Mouse (Mus musculus) heart, embryonic 13.5 days (tissue): Measurements from ENCODE around the gene Fignl2. TPM values are rescaled to one million over a fixed set of nuclear protein-coding genes. Genes with fewer than 3 reads are reported as not detected.

Source experiments
- ATAC-seq: fragments of 200-750 bp; cut with Nextera tagmentation; 2 replicates; pipeline ENCODE4 v1.8.0; 2017; ENCODE audit warnings: moderate TSS enrichment; ENCODE audit not compliant: insufficient number of reproducible peaks, low FRiP score, low TSS enrichment; ENCODE audit errors: extremely low read depth
- H3K27ac ChIP-seq: fragments of 300-500 bp; sonication (generic); replicated peaks from 2 replicates; pipeline ENCODE4 v1.5.1; 2015; ENCODE audit warnings: moderate library complexity, mild to moderate bottlenecking, inconsistent platforms
- H3K27me3 ChIP-seq: fragments of 300-500 bp; sonication (generic); replicated peaks from 2 replicates; pipeline ENCODE4 v1.6.1; 2015; ENCODE audit warnings: mild to moderate bottlenecking, inconsistent platforms
- H3K36me3 ChIP-seq: fragments of 300-500 bp; sonication (generic); 2 replicates; pipeline ENCODE4 v1.6.1; 2015; ENCODE audit warnings: mild to moderate bottlenecking, inconsistent platforms
- H3K4me1 ChIP-seq: fragments of 300-500 bp; sonication (generic); 2 replicates; pipeline ENCODE4 v1.6.1; 2015; ENCODE audit warnings: inconsistent platforms
- H3K4me2 ChIP-seq: fragments of 300-500 bp; sonication (generic); 2 replicates; pipeline ENCODE4 v1.6.1; 2015; ENCODE audit warnings: inconsistent platforms, mild to moderate bottlenecking, moderate library complexity
- H3K4me3 ChIP-seq: fragments of 300-500 bp; sonication (generic); 2 replicates; pipeline ENCODE4 v1.5.1; 2015; ENCODE audit warnings: moderate library complexity, mild to moderate bottlenecking, inconsistent platforms
- H3K9ac ChIP-seq: fragments of 300-500 bp; sonication (generic); 2 replicates; pipeline ENCODE4 v1.6.1; 2015; ENCODE audit warnings: inconsistent platforms, mild to moderate bottlenecking, moderate library complexity
- H3K9me3 ChIP-seq: fragments of 300-500 bp; sonication (generic); 2 replicates; pipeline ENCODE4 v1.6.1; 2016; ENCODE audit warnings: inconsistent platforms
- WGBS: fragments of 180-500 bp; shearing (Covaris S2); methylation state at CpG from one replicate; pipeline ENCODE4 v1.1.7; 2015; ENCODE audit warnings: mixed read lengths; 5-methylcytosine and 5-hydroxymethylcytosine counted together
- polyA plus RNA-seq: library from polyadenylated mRNA; unstranded; fragments of >200 nt; fragmentation: Nextera tagmentation; extraction: Ambion mirVana; gene quantifications from 2 replicates; pipeline ENCODE4 v1.2.1, GENCODE M21; 2015

Gene Fignl2
- polyA plus RNA-seq, 1 experiment from 2014 or later = 0.08 TPM

DNA sequence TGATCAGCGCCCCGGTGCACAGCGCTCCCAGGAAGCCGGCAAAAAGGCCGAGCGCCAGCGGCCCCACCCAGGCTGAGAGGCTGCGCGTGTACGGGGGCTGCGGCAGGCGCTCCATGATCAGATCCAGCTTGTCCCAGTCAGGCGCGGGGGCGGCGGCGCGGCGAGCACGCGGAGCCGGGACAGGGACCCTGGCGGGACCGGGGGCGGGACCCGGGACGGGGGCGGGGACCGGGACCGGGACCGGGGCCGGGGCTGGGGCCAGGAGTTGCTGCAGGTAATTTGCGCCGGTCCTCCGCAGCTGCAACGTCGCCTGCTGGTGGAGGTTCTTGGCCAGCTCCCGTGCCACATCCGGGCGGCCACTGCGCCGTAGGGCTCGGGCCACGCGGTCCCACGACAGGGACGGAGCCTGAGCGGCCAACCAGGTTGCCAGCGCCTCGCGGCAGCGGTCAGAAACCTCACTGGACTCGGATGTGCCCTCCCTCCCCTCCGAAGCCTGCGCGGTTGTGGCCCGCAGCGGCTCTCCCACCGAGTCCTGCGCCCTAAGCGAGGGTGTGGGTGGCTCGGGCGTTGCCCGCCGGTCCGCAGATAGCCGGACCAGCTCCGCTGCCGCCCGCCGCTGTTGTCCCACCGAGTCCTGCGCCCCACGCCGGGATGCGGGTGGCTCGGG lies 31.7 kb downstream of the Fignl2 start:
- peaks cover 18% of the 10 kb centered on the region for H3K4me1 ChIP-seq
- peaks cover 98% of the 10 kb centered on the region for H3K27me3 ChIP-seq
- H3K4me3 ChIP-seq = peak overlapping the region; percentile 57
- WGBS = under 1% methylated on average over 63 of the region's 77 CpGs
- no peak overlapping the region for H3K27ac ChIP-seq
- H3K9ac ChIP-seq = peak overlapping the region; percentile 72
- ATAC-seq = no peak
- no peaks in the 10 kb centered on the region for H3K36me3 ChIP-seq
- H3K4me2 ChIP-seq = peak overlapping the region; percentile 92
- no peaks in the 10 kb centered on the region for H3K9me3 ChIP-seq

DNA sequence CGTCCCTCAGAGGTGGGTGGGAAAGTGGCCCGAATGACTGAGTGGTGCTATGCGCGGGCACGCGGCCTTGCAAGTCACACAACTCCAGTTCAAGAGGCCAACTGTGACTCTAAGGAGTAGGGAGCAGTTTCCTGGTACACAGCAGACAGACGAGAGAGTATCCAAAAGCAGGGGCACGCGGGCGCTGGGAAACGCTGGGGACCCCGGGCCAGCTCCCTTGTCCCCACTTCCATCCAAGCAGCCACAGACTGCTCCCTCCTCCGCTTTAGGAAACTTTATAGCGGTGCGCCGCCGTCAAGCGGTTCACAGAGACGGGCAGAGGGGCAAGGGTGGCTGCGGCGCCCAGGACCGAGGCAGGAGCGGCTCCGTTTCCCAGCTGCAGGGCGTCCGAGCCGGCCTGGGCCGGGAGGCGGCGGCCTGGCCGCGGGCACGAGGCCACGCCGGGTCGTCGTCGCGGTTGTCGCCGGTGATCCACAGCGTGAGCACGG lies 32.3 kb downstream of the Fignl2 start:
- no peak overlapping the region for H3K27ac ChIP-seq
- peaks cover 98% of the 10 kb centered on the region for H3K27me3 ChIP-seq
- ATAC-seq = no peak
- H3K4me1 ChIP-seq = peaks cover 18% of the 10 kb centered on the region
- peak overlapping the region; percentile 92 for H3K4me2 ChIP-seq
- WGBS = 2% methylated on average over 43 of the region's 43 CpGs
- H3K9me3 ChIP-seq = no peaks in the 10 kb centered on the region
- peak overlapping the region; percentile 57 for H3K4me3 ChIP-seq
- no peaks in the 10 kb centered on the region for H3K36me3 ChIP-seq
- H3K9ac ChIP-seq = peak overlapping the region; percentile 72

DNA sequence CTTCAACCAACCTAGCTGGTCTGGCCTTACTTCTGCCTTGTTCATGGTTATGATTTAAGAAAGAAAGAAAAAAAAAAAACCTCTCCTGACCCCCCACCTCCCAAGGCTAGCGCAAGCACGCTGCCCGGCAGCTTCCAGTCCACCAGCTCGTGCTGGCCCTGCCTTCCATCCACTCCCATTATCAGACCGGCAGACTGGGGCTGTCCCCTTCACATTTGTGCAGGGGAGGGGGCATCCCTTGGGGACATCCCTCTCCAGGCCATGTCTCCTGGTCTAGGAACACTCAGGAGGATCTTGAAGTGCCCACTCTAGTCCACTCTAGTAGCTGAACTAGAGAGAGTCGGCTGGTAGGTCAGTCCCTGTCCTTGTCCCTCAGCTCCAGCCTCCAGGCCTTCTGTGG lies 33.8 kb downstream of the Fignl2 start:
- no peak overlapping the region for H3K9ac ChIP-seq
- peaks cover 18% of the 10 kb centered on the region for H3K4me1 ChIP-seq
- WGBS = 26% methylated on average over 6 of the region's 6 CpGs

DNA sequence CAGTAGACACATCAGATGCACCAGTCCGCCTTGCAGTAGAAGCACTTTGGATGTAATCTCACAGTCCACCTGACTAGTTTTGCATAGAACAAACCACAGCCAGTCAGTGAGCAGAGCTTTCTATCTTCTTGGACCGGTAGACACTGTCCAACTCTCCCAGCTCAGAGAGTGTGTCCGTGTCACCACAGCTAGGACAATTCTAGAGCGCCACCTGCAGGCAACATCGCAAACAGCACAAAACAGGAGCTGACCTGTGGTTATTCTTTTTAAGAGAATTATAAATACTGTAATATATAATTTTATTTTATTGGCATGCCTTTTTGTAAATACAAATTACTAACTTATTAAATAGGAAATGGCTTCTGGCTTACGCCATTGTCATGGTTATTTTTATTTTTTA lies 35.8 kb downstream of the Fignl2 start:
- 21% methylated on average over 6 of the region's 6 CpGs for WGBS
- H3K4me3 ChIP-seq = no peak overlapping the region
- peaks cover 98% of the 10 kb centered on the region for H3K27me3 ChIP-seq
- H3K9me3 ChIP-seq = no peaks in the 10 kb centered on the region
- H3K4me2 ChIP-seq = no peak overlapping the region
- ATAC-seq = no peak
- H3K4me1 ChIP-seq = peaks cover 18% of the 10 kb centered on the region
- H3K36me3 ChIP-seq = no peaks in the 10 kb centered on the region
- H3K27ac ChIP-seq = no peak overlapping the region
- no peak overlapping the region for H3K9ac ChIP-seq

More for the DNA sequence above, 33.8 kb downstream of the Fignl2 start:
- no peaks in the 10 kb centered on the region for H3K9me3 ChIP-seq
- H3K4me3 ChIP-seq = no peak overlapping the region
- H3K4me2 ChIP-seq = no peak overlapping the region
- no peaks in the 10 kb centered on the region for H3K36me3 ChIP-seq
- no peak overlapping the region for H3K27ac ChIP-seq
- no peak; the same call in 1 of the 2 replicates for ATAC-seq
- peaks cover 98% of the 10 kb centered on the region for H3K27me3 ChIP-seq

DNA sequence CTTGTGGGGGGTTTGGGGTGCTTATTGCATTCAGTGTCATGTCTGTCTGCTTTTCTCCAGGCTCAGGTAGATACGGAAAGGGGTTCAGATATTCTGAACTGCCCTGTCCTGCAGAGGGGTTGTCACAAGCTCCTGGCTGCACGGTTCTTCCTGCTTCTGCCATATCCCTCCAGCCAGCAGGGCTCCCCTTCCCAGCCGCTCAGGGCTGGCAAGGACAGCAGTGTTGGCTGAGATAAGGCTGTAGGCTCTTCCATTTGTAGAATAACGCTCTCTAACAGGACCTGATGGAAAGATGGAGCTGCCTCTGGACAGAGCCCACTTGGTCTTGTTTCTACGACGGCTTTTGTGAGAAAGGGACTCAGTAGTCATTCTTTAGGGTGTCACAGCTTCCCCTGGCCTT lies 36.4 kb downstream of the Fignl2 start:
- Histone ChIP-seq H3K4me1 (peaks cover 12% of the 10 kb centered on the region), H3K27ac (no peak overlapping the region), H3K36me3 (no peaks in the 10 kb centered on the region), H3K4me2 (no peak overlapping the region), H3K4me3 (no peak overlapping the region), H3K9ac (no peak overlapping the region), H3K9me3 (no peaks in the 10 kb centered on the region), H3K27me3 (peaks cover 98% of the 10 kb centered on the region)
- no peak for ATAC-seq
- 43% methylated on average over 6 of the region's 6 CpGs for WGBS

DNA sequence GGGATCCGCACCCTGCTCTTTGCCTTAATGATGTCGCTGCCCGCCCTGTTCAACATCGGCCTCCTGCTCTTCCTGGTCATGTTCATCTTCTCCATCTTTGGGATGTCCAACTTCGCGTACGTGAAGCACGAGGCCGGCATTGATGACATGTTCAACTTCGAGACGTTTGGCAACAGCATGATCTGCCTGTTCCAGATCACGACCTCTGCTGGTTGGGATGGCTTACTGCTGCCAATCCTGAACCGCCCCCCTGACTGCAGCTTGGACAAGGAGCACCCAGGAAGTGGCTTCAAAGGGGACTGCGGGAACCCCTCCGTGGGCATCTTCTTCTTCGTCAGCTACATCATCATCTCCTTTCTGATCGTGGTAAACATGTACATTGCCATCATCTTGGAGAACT lies 38.7 kb downstream of the Fignl2 start:
- WGBS = 43% methylated on average over 17 of the region's 17 CpGs
- peak overlapping the region; percentile 53 for H3K4me2 ChIP-seq

DNA sequence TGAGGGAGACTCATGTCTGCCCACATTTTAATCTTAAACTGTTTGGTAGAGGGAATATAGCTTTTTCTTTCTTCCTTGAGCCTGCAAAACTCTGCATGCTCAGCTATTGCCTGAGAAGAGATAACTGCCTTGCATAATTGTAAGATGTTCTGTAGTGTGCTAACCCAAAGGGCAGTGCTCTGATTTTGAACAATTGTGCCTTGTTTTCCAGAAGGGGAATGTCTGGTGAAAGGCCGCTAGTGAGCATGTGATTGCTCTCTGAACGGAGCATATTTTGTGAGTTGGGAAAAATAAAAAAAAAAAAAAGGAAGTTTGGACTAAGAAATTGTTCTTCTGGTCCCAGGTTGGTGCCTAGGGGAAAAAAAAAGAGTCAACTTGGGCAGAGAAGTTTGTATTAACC lies 49.4 kb downstream of the Fignl2 start:
- Histone ChIP-seq H3K4me3 (no peak overlapping the region), H3K4me1 (peaks cover 3% of the 10 kb centered on the region; the same call in 1 of the 2 replicates), H3K9ac (no peak overlapping the region), H3K27ac (no peak overlapping the region), H3K27me3 (peaks cover 54% of the 10 kb centered on the region), H3K9me3 (no peaks in the 10 kb centered on the region), H3K36me3 (no peaks in the 10 kb centered on the region), H3K4me2 (no peak overlapping the region)
- 47% methylated on average over 2 of the region's 2 CpGs for WGBS
- no peak for ATAC-seq

More for the DNA sequence above, 38.7 kb downstream of the Fignl2 start:
- H3K36me3 ChIP-seq = no peaks in the 10 kb centered on the region
- peak overlapping the region; percentile 22; the same call in 1 of the 2 replicates for H3K4me3 ChIP-seq
- H3K4me1 ChIP-seq = no peaks in the 10 kb centered on the region
- no peak for ATAC-seq
- no peak overlapping the region for H3K9ac ChIP-seq
- no peak overlapping the region for H3K27ac ChIP-seq
- H3K9me3 ChIP-seq = no peaks in the 10 kb centered on the region
- H3K27me3 ChIP-seq = peaks cover 84% of the 10 kb centered on the region

DNA sequence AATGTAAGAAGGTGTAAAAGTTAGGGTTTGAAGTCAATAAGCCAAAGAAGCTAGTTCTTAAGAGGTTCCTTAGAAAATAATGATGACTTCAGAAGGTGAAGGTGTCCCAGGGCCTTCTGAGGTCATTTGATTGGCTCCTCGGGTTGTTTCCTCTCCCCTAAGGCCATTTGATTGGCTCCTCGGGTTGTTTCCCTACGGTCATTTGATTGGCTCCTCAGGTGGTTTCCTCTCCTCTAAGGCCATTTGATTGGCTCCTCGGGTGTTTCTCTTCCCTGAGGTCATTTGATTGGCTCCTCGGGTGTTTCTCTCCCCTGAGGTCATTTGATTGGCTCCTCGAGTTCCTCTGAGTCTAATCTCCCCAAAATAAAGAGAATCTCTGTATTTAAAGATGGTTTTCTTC lies 67.0 kb downstream of the Fignl2 start:
- Histone ChIP-seq H3K9ac (no peak overlapping the region), H3K36me3 (no peaks in the 10 kb centered on the region), H3K27me3 (peaks cover 21% of the 10 kb centered on the region), H3K4me3 (no peak overlapping the region), H3K4me2 (no peak overlapping the region), H3K27ac (no peak overlapping the region), H3K4me1 (peaks cover 3% of the 10 kb centered on the region; the same call in 1 of the 2 replicates), H3K9me3 (no peaks in the 10 kb centered on the region)
- no peak for ATAC-seq
- 69% methylated on average over 6 of the region's 6 CpGs for WGBS

DNA sequence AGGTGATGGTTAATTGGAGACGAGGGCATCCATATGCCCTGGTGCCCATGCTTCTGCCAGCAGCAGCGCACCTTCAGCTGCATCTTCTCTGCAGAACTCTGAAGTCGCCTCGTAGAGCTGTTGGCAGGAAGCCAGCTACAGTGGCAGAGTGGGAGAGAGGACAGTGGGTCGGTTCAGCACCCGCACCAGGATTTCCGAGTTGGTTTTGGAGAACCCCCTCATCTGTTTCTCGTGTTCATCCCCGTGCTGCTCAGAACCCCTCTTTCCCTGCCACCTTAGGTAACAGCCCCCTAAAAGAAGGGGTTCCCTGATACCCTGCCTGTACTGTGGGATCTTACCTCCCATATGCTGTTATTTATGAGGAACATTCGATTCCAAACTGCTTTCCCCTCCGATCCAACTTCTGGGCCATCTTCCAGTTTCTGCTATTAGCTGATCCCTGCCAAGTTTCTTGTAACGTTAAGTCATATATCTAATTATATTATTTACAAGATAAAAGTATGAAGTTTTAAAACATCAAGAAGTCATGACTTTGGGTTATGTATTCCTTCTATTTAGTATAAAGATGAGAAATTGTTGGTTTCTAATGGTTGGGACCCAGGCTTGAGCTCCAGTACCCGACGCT lies 69.9 kb downstream of the Fignl2 start:
- no peak overlapping the region for H3K9ac ChIP-seq
- WGBS = 75% methylated on average over 14 of the region's 14 CpGs
- no peak overlapping the region for H3K27ac ChIP-seq
- no peak for ATAC-seq
- H3K4me1 ChIP-seq = peaks cover 6% of the 10 kb centered on the region
- H3K27me3 ChIP-seq = peaks cover 38% of the 10 kb centered on the region
- no peaks in the 10 kb centered on the region for H3K36me3 ChIP-seq
- H3K4me2 ChIP-seq = no peak overlapping the region
- no peaks in the 10 kb centered on the region for H3K9me3 ChIP-seq
- H3K4me3 ChIP-seq = no peak overlapping the region

DNA sequence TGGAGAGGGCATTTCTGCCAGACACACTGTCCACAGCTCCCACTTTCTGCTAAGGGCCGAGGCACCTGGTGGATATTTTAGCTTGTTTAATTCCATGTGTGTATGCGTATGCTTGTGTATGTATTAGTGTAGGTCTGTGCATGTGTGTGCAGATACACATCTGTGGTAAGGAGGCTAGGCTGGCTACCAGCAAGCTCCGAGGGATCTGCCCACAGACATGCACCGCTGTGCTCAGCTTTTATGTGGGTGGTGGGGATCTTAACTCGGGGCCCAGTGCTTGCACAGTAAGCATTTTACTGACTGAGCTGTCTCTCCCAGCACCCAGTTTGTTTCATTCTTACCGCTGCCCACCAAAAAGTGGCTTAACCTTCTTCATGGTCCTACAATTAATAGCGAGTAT lies 71.1 kb downstream of the Fignl2 start:
- H3K36me3 ChIP-seq = no peaks in the 10 kb centered on the region
- peaks cover 6% of the 10 kb centered on the region for H3K4me1 ChIP-seq
- no peaks in the 10 kb centered on the region for H3K9me3 ChIP-seq
- H3K27me3 ChIP-seq = peaks cover 40% of the 10 kb centered on the region
- H3K4me2 ChIP-seq = peak overlapping the region; percentile 76; the same call in 1 of the 2 replicates
- H3K27ac ChIP-seq = no peak overlapping the region
- no peak for ATAC-seq
- H3K9ac ChIP-seq = no peak overlapping the region
- H3K4me3 ChIP-seq = peak overlapping the region; percentile 58; the same call in 1 of the 2 replicates
- WGBS = 69% methylated on average over 7 of the region's 7 CpGs

DNA sequence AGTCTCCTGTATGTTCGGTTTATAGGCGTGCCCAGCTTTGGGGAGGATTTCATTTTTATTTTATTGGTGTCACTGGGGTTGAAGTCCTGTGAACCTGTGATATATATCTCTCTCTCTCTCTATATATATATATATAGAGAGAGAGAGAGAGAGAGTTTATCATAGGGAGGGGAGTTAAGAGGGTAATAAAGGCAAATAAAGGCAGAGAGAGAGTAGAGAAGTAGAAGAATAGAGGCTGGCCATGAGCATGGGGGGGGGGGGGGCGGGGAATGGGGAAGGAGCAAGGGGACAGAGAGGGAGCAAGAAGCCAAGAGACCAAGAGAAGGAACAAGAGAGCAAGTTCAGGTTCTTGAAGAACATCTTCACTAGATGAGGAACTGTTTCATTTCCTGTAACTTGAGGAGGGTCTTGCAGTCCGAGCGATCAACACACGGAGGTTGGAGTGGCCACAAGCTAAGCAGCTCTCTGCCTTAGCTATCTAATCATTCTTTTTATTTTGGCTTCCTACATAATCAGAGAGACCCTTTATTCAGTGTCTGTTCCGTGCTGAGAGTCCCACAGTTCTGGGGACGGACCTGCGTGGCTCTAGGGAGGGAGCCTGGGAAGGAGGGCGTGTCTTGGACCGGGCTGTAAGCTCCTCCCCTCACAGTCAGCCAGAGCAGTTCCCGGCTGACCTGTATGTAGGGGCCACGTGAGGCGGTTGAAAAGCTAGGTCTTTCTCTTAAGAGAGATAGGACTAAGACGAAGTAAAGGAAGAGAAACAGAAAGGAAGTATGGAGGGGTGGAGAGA lies 71.9 kb downstream of the Fignl2 start:
- H3K4me3 ChIP-seq = peak overlapping the region; percentile 58
- WGBS = 15% methylated on average over 14 of the region's 15 CpGs
- H3K4me2 ChIP-seq = peak overlapping the region; percentile 76
- ATAC-seq = no peak
- H3K27ac ChIP-seq = no peak overlapping the region
- H3K9ac ChIP-seq = peak overlapping the region; percentile 73
- peaks cover 40% of the 10 kb centered on the region for H3K27me3 ChIP-seq
- H3K9me3 ChIP-seq = no peaks in the 10 kb centered on the region
- no peaks in the 10 kb centered on the region for H3K36me3 ChIP-seq
- peaks cover 6% of the 10 kb centered on the region for H3K4me1 ChIP-seq
